Mouse (Mus musculus): ENCODE data around the gene Gm10234.

GRCm38 (mm10) chr6:95296025-95296424 lies 25.9 kb upstream of the Gm10234 start:
- TF ChIP-seq CTCF (IDR thresholded peaks at IDR 0.05; ENCODE audit: borderline replicate concordance, control insufficient read depth, extremely low read depth, insufficient read depth, low read length, poor library complexity) (no peak), POLR2A (IDR thresholded peaks at IDR 0.05; ENCODE audit: control insufficient read depth, extremely low read depth, insufficient read depth, low read length, poor library complexity) (no peak)
